Comparison of ENCODE assay signal across 27 mouse cellular contexts in genomic region chr8:12050841-12051240, GRCm38 (mm10).
A peak's percentile ranks its signal among the peaks of the same experiment; 100 is the strongest.
DNase-seq lines count a peak whose midpoint lies in the region; ATAC-seq lines count a peak whose summit lies in the region.
"Had no signal": no experiment of that assay in that cellular context is flagged by ENCODE, and none has a peak within 500 bp of the region (broad histone marks: within the 10 kb centered on the region; RNA-seq: fewer than 3 reads in every experiment).

No protein-coding gene starts in this region.

- no peaks in the 10 kb centered on the region for H3K9me3 ChIP-seq in forebrain, embryonic 12.5 days
- no peaks in the 10 kb centered on the region for H3K9me3 ChIP-seq in forebrain, embryonic 16.5 days (ENCODE audit: control insufficient read depth, low read length)
- H3K9me3 ChIP-seq in midbrain, embryonic 12.5 days: no peaks in the 10 kb centered on the region
- no peaks in the 10 kb centered on the region for H3K9me3 ChIP-seq in midbrain, embryonic 15.5 days
- H3K9me3 ChIP-seq: embryonic facial prominence, embryonic 15.5 days; limb, embryonic 15.5 days; neural tube, embryonic 13.5 days had no signal

- WGBS in forebrain, embryonic 12.5 days: 5% methylated on average over 5 of the region's 5 CpGs
- WGBS in forebrain, embryonic 16.5 days: 8% methylated on average over 5 of the region's 5 CpGs
- 19% methylated on average over 5 of the region's 5 CpGs for WGBS in midbrain, embryonic 12.5 days
- WGBS in midbrain, embryonic 15.5 days: 8% methylated on average over 5 of the region's 5 CpGs

- peaks cover 19% of the 10 kb centered on the region for H3K4me1 ChIP-seq in forebrain, embryonic 12.5 days
- peaks cover 10% of the 10 kb centered on the region for H3K4me1 ChIP-seq in forebrain, embryonic 16.5 days (replicated peaks; ENCODE audit: control insufficient read depth, insufficient read depth, low read length)
- H3K4me1 ChIP-seq in midbrain, embryonic 12.5 days: peaks cover 19% of the 10 kb centered on the region
- H3K4me1 ChIP-seq in midbrain, embryonic 15.5 days: peaks cover 16% of the 10 kb centered on the region
- H3K4me1 ChIP-seq: embryonic facial prominence, embryonic 15.5 days; megakaryocyte, embryonic 14.5 days had no signal

- H3K4me2 ChIP-seq in forebrain, embryonic 12.5 days: no peak overlapping the region
- no peak overlapping the region for H3K4me2 ChIP-seq in forebrain, embryonic 16.5 days (ENCODE audit: low read length)
- no peak overlapping the region for H3K4me2 ChIP-seq in midbrain, embryonic 12.5 days (replicated peaks)
- no peak overlapping the region for H3K4me2 ChIP-seq in midbrain, embryonic 15.5 days
- H3K4me2 ChIP-seq: embryonic facial prominence, embryonic 15.5 days; limb, embryonic 15.5 days; lung, embryonic 14.5 days; neural tube, embryonic 13.5 days had no signal

- no peak overlapping the region for H3K9ac ChIP-seq in forebrain, embryonic 12.5 days
- no peak overlapping the region for H3K9ac ChIP-seq in forebrain, embryonic 16.5 days (replicated peaks; ENCODE audit: low read depth, low read length)
- H3K9ac ChIP-seq in midbrain, embryonic 12.5 days (replicated peaks): no peak overlapping the region
- no peak overlapping the region for H3K9ac ChIP-seq in midbrain, embryonic 15.5 days
- H3K9ac ChIP-seq: embryonic facial prominence, embryonic 15.5 days; limb, embryonic 15.5 days; liver, embryonic 14.5 days; lung, embryonic 14.5 days; neural tube, embryonic 13.5 days had no signal

- H3K27me3 ChIP-seq in forebrain, embryonic 12.5 days: peaks cover 39% of the 10 kb centered on the region
- no peaks in the 10 kb centered on the region for H3K27me3 ChIP-seq in forebrain, embryonic 16.5 days (replicated peaks; ENCODE audit: control insufficient read depth, insufficient read depth, low read length)
- peaks cover 55% of the 10 kb centered on the region for H3K27me3 ChIP-seq in midbrain, embryonic 12.5 days
- no peaks in the 10 kb centered on the region; the same call in 1 of the 2 replicates for H3K27me3 ChIP-seq in midbrain, embryonic 15.5 days (replicated peaks)
- H3K27me3 ChIP-seq: embryonic facial prominence, embryonic 15.5 days; limb, embryonic 15.5 days had no signal

- ATAC-seq in forebrain, embryonic 12.5 days (ENCODE audit: low FRiP score): no peak
- ATAC-seq in forebrain, embryonic 16.5 days: no peak
- ATAC-seq in midbrain, embryonic 12.5 days (ENCODE audit: low FRiP score, low read depth): no peak
- no peak for ATAC-seq in midbrain, embryonic 15.5 days (replicated peaks)
- ATAC-seq: CD4-positive, CD25-positive, alpha-beta regulatory T cell, adult 4 months; inflammation-experienced regulatory T-cells, adult 6 months had no signal

- 0 out of 2 replicates have a peak overlapping the region, but pooled peaks have one; percentile 6 for H3K27ac ChIP-seq in forebrain, embryonic 12.5 days
- no peak overlapping the region for H3K27ac ChIP-seq in forebrain, embryonic 16.5 days (ENCODE audit: low read length)
- peak overlapping the region; percentile 7; the same call in 1 of the 2 replicates for H3K27ac ChIP-seq in midbrain, embryonic 12.5 days (replicated peaks)
- no peak overlapping the region for H3K27ac ChIP-seq in midbrain, embryonic 15.5 days
- H3K27ac ChIP-seq: embryonic facial prominence, embryonic 15.5 days; gastrocnemius, adult 2 months; kidney, postnatal 0 days; left cerebral cortex, adult 2 months; limb, embryonic 15.5 days; liver, embryonic 14.5 days; neural tube, embryonic 13.5 days had no signal

- no peak overlapping the region for H3K4me3 ChIP-seq in forebrain, embryonic 12.5 days (replicated peaks)
- no peak overlapping the region for H3K4me3 ChIP-seq in forebrain, embryonic 16.5 days (replicated peaks; ENCODE audit: low read length)
- no peak overlapping the region for H3K4me3 ChIP-seq in midbrain, embryonic 12.5 days
- H3K4me3 ChIP-seq in midbrain, embryonic 15.5 days: no peak overlapping the region
- H3K4me3 ChIP-seq: embryonic facial prominence, embryonic 15.5 days; gastrocnemius, adult 2 months; left cerebral cortex, adult 2 months; limb, embryonic 15.5 days; megakaryocyte, embryonic 14.5 days; neural tube, embryonic 13.5 days had no signal

- no peaks in the 10 kb centered on the region for H3K36me3 ChIP-seq in forebrain, embryonic 12.5 days (replicated peaks)
- H3K36me3 ChIP-seq in forebrain, embryonic 16.5 days (ENCODE audit: control insufficient read depth, insufficient read depth): no peaks in the 10 kb centered on the region
- H3K36me3 ChIP-seq in midbrain, embryonic 12.5 days: no peaks in the 10 kb centered on the region
- H3K36me3 ChIP-seq in midbrain, embryonic 15.5 days (replicated peaks): no peaks in the 10 kb centered on the region
- H3K36me3 ChIP-seq: embryonic facial prominence, embryonic 15.5 days; limb, embryonic 15.5 days; neural tube, embryonic 13.5 days had no signal

- peak; percentile 75 for DNase-seq in ES-CJ7 (ENCODE audit: low read depth, low spot score)
- DNase-seq in embryo, embryonic 11 days: peak; percentile 41
- DNase-seq in lung, postnatal 25 days (ENCODE audit: low spot score): no peak
- DNase-seq in cerebellum, adult 9-10 months: no peak
- DNase-seq: adrenal gland, postnatal 25 days; cerebellum, postnatal 10 days; gastrocnemius, adult 2 months; heart, postnatal 4 days; kidney, adult 2 months; left cerebral cortex, postnatal 4 days; lung, embryonic 14.5 days; lung, postnatal 36 days; thymus, adult 18-20 months; thymus, postnatal 4 days had no signal

Comparison
In these comparisons a context has a peak if more than half of its experiments do, and no peak if none do; other contexts are left out.
1. H3K27ac ChIP-seq: peak in forebrain, embryonic 12.5 days (single experiment) and midbrain, embryonic 12.5 days (single experiment); none in forebrain, embryonic 16.5 days (single experiment) and midbrain, embryonic 15.5 days (single experiment).
2. DNase-seq: peak in ES-CJ7 (single experiment) and embryo, embryonic 11 days (single experiment); none in lung, postnatal 25 days (single experiment) and cerebellum, adult 9-10 months (single experiment).